Mouse (Mus musculus) olfactory bulb, adult 2 months (tissue): Measurements from ENCODE around the gene Gm28048.

Experiments used
- CTCF ChIP-seq: fragments of 200-500 bp; IDR thresholded peaks from 2 replicates; pipeline ENCODE4 v1.5.1; 2012; ENCODE audit warnings: low read depth, mild to moderate bottlenecking, low read length, moderate library complexity; ENCODE audit not compliant: insufficient read depth
- POLR2A ChIP-seq: fragments of 200-500 bp; IDR thresholded peaks from 2 replicates; pipeline ENCODE4 v1.6.1; 2012; ENCODE audit warnings: mild to moderate bottlenecking, low read depth, low read length, moderate library complexity; ENCODE audit not compliant: insufficient read depth

DNA sequence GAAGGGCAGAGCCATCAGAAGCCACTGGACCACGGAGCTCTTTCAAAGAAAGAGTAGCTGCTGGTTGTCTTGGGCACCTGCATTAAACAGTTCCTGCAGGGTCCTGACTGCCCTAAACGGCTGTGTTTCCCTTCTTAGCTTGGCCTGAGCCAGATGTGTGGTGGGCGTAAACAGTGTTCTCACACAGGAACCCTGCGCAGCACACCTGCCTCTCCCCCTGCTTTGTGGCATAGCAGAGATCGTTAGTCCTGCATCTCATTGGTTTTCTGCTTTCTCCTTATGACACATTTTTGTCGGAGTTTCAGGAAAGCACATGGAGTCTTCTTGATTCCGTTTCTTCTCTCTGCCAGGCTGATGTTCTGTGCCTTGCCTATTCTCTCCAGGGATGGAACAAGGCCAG lies 166.0 kb downstream of the Gm28048 start:
- TF ChIP-seq POLR2A = no peak
- no peak for TF ChIP-seq CTCF
